Mouse (Mus musculus) liver, adult 2 months (tissue): Measurements from ENCODE around the gene Styxl1.

Source experiments
- CTCF ChIP-seq: fragments of 200-500 bp; IDR thresholded peaks from 2 replicates; pipeline ENCODE4 v1.5.1; 2011; ENCODE audit warnings: low read depth, low read length, control low read depth
- POLR2A ChIP-seq: fragments of 200-500 bp; IDR thresholded peaks from 2 replicates; pipeline ENCODE4 v1.6.1; 2011; ENCODE audit warnings: low read length, control low read depth; ENCODE audit not compliant: insufficient read depth; ENCODE audit errors: extremely low read depth

GRCm38 (mm10) chr5:135736544-135736943, 41.6 kb downstream of the Styxl1 start:
- no peak for TF ChIP-seq CTCF
- TF ChIP-seq POLR2A: no peak
